Mouse (Mus musculus): ENCODE data around the gene Spn. TPM values are rescaled to one million over a fixed set of nuclear protein-coding genes. Genes with fewer than 3 reads are reported as not detected.

Spn gene
- total and polyA plus RNA-seq, 3 experiments: 135 to 184 (median 169) TPM

- Histone ChIP-seq H3K36me3 (ENCODE audit: control insufficient read depth in 1 of 2, insufficient read depth in 2 of 2, low read length in 2 of 2) (peaks cover 0 to 26% of the 10 kb centered on the region in 2 experiments; a peak in 2 of 4 replicates), H3K79me2 (ENCODE audit: control insufficient read depth, insufficient read depth, low read length, poor library complexity) (peaks cover 52% of the 10 kb centered on the region), H3K27ac (ENCODE audit: control insufficient read depth, low read depth, low read length) (peak overlapping the region; percentile 100), H3K27me3 (ENCODE audit: control insufficient read depth in 1 of 2, insufficient read depth in 2 of 2, low read length in 2 of 2) (no peaks in the 10 kb centered on the region), H3K4me3 (ENCODE audit: control insufficient read depth in 1 of 2, insufficient read depth in 1 of 2, low read depth in 2 of 2, low read length in 2 of 2) (peak overlapping the region; percentile 32 to 71), H3K9ac (ENCODE audit: control insufficient read depth, low read depth, low read length, poor library complexity, severe bottlenecking) (peak overlapping the region; percentile 85), H3K4me1 (ENCODE audit: control insufficient read depth in 1 of 2, insufficient read depth in 2 of 2, low read length in 2 of 2) (peaks cover 0 to 23% of the 10 kb centered on the region in 2 experiments; a peak in 2 of 4 replicates), H3K9me3 (replicated peaks; ENCODE audit: insufficient read depth, low read length) (no peaks in the 10 kb centered on the region)
- peak; percentile 65 for DNase-seq (ENCODE audit: low read depth, low spot score)
- TF ChIP-seq ELF1 (IDR thresholded peaks at IDR 0.05; ENCODE audit: low read depth, low read length): no peak
- TF ChIP-seq USF1 (IDR thresholded peaks at IDR 0.05; ENCODE audit: low read depth, low read length): no peak
- TF ChIP-seq RAD21 (IDR thresholded peaks at IDR 0.05; ENCODE audit: low read depth, low read length): no peak
- TF ChIP-seq POLR2AphosphoS5 (IDR thresholded peaks at IDR 0.05; ENCODE audit: borderline replicate concordance, low read depth, low read length): 0 out of 2 replicates have a peak, but pooled peaks have one; percentile 53
- no peak for TF ChIP-seq UBTF (IDR thresholded peaks at IDR 0.05; ENCODE audit: borderline replicate concordance, insufficient read depth, low read depth, low read length)
- no peak for TF ChIP-seq TAL1 (IDR thresholded peaks at IDR 0.05; ENCODE audit: low read length)
- no peak for TF ChIP-seq CTCF (IDR thresholded peaks at IDR 0.05 in 2 of 3, conservative IDR thresholded peaks at IDR 0.05 in 1 of 3; ENCODE audit: control insufficient read depth in 1 of 3, insufficient read depth in 1 of 3, low read depth in 2 of 3, low read length in 3 of 3, poor library complexity in 1 of 3, severe bottlenecking in 1 of 3)
- TF ChIP-seq MXI1 (IDR thresholded peaks at IDR 0.05; ENCODE audit: low read depth, low read length): no peak
- TF ChIP-seq E2F4 (IDR thresholded peaks at IDR 0.05; ENCODE audit: borderline replicate concordance, low read depth, low read length): no peak
- TF ChIP-seq EP300 (IDR thresholded peaks at IDR 0.05; ENCODE audit: low read depth in 1 of 2, low read length in 2 of 2): no peak
- TF ChIP-seq ZC3H11A (IDR thresholded peaks at IDR 0.05; ENCODE audit: low read depth, low read length): no peak
- TF ChIP-seq POLR2A (IDR thresholded peaks at IDR 0.05; ENCODE audit: control insufficient read depth in 1 of 2, insufficient read depth in 1 of 2, low read depth in 1 of 2, low read length in 2 of 2, poor library complexity in 1 of 2): peak in 1 of 2 experiments; percentile 52; a peak in 2 of 4 replicates
- TF ChIP-seq RCOR1 (IDR thresholded peaks at IDR 0.05; ENCODE audit: low read depth, low read length): no peak
Measured at GRCm38 (mm10) chr7:127090154-127091113, 47.2 kb downstream of the Spn start.

GRCm38 (mm10) chr7:127088901-127089845 is 48.5 kb downstream of the Spn start:
- TF ChIP-seq POLR2A (IDR thresholded peaks at IDR 0.05; ENCODE audit: control insufficient read depth in 1 of 2, insufficient read depth in 1 of 2, low read depth in 1 of 2, low read length in 2 of 2, poor library complexity in 1 of 2): peak in 1 of 2 experiments; percentile 22; a peak in 1 of 4 replicates
- TF ChIP-seq MAX (IDR thresholded peaks at IDR 0.05; ENCODE audit: low read length): no peak
- 0 out of 2 replicates have a peak, but pooled peaks have one; percentile 43 for TF ChIP-seq UBTF (IDR thresholded peaks at IDR 0.05; ENCODE audit: borderline replicate concordance, insufficient read depth, low read depth, low read length)
- peak; percentile 81 for DNase-seq (ENCODE audit: low read depth, low spot score)
- peak overlapping the region; percentile 86 for H3K9ac ChIP-seq (ENCODE audit: control insufficient read depth, low read depth, low read length, poor library complexity, severe bottlenecking)
- no peaks in the 10 kb centered on the region for H3K27me3 ChIP-seq (ENCODE audit: control insufficient read depth in 1 of 2, insufficient read depth in 2 of 2, low read length in 2 of 2)
- H3K4me3 ChIP-seq (ENCODE audit: control insufficient read depth in 1 of 2, insufficient read depth in 1 of 2, low read depth in 2 of 2, low read length in 2 of 2): peak overlapping the region; percentile 28 to 67
- H3K4me1 ChIP-seq (ENCODE audit: control insufficient read depth in 1 of 2, insufficient read depth in 2 of 2, low read length in 2 of 2): peaks cover 6 to 30% of the 10 kb centered on the region in 2 experiments
- H3K27ac ChIP-seq (ENCODE audit: control insufficient read depth, low read depth, low read length): peak overlapping the region; percentile 100
- no peaks in the 10 kb centered on the region for H3K9me3 ChIP-seq (replicated peaks; ENCODE audit: insufficient read depth, low read length)
- peaks cover 0 to 34% of the 10 kb centered on the region in 2 experiments; a peak in 3 of 4 replicates for H3K36me3 ChIP-seq (ENCODE audit: control insufficient read depth in 1 of 2, insufficient read depth in 2 of 2, low read length in 2 of 2)
- peaks cover 61% of the 10 kb centered on the region for H3K79me2 ChIP-seq (ENCODE audit: control insufficient read depth, insufficient read depth, low read length, poor library complexity)
